Mouse (Mus musculus) spleen, adult 2 months (tissue): ENCODE measurements around the gene Adarb1.

Source experiments
- CTCF ChIP-seq: fragments of 200-500 bp; IDR thresholded peaks from 2 replicates; pipeline ENCODE4 v1.5.1; 2011; ENCODE audit warnings: mild to moderate bottlenecking, inconsistent platforms; ENCODE audit not compliant: insufficient read depth, insufficient read length, insufficient replicate concordance; ENCODE audit errors: extremely low read depth
- POLR2A ChIP-seq: fragments of 200-500 bp; IDR thresholded peaks from 2 replicates; pipeline ENCODE4 v1.6.1; 2011; ENCODE audit warnings: low read depth, low read length, inconsistent platforms

DNA sequence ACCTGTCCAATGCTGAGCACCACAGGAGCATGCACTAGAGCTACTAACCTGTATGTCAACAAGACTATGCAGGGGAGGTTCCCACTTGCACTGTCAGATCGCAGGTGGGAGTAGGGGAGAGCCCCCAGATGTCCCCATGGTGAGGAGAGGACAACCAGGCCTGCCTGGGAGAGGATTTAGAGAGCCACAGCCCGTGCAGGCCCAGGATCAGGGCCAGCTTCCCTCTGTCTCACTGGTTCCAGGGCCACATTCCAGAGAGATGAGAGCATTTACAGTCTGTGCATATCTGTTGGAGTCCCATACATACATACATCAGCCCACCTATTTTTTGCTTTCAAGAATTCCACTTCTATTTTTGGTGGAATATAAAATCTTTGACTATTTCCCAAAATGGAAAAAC lies 9.5 kb upstream of the Adarb1 start:
- TF ChIP-seq POLR2A: no peak
- no peak for TF ChIP-seq CTCF
